In genomic region chr2:31069114-31069445, GRCm38 (mm10) we compare ENCODE assay signal across 8 mouse cellular contexts.
DNase-seq lines count a peak whose midpoint lies in the region; ATAC-seq and TF ChIP-seq lines count a peak whose summit lies in the region.

No protein-coding gene starts in this region.

- no peak overlapping the region for H3K4me3 ChIP-seq in heart, embryonic 16.5 days (ENCODE audit: low read length)
- no peak overlapping the region for H3K4me3 ChIP-seq in brown adipose tissue, adult 24 weeks (ENCODE audit: insufficient read depth, low read depth, low read length)
- no peak overlapping the region for H3K4me3 ChIP-seq in forebrain, postnatal 0 days (ENCODE audit: low read depth, low read length)
- no peak overlapping the region for H3K4me3 ChIP-seq in midbrain, embryonic 12.5 days

- no peaks in the 10 kb centered on the region for H3K9me3 ChIP-seq in heart, embryonic 16.5 days (replicated peaks; ENCODE audit: control insufficient read depth, low read length)
- no peaks in the 10 kb centered on the region for H3K9me3 ChIP-seq in forebrain, postnatal 0 days (ENCODE audit: low read length)
- H3K9me3 ChIP-seq in midbrain, embryonic 12.5 days = no peaks in the 10 kb centered on the region

- TF ChIP-seq CTCF in forebrain, postnatal 0 days (IDR thresholded peaks at IDR 0.05; ENCODE audit: low read depth) = no peak

- WGBS in heart, embryonic 16.5 days = 87% methylated on average over 4 of the region's 4 CpGs
- 73% methylated on average over 4 of the region's 4 CpGs for WGBS in forebrain, postnatal 0 days
- WGBS in midbrain, embryonic 12.5 days = 69% methylated on average over 4 of the region's 4 CpGs

- no peak overlapping the region for H3K9ac ChIP-seq in heart, embryonic 16.5 days (ENCODE audit: low read length)
- H3K9ac ChIP-seq in forebrain, postnatal 0 days = no peak overlapping the region
- H3K9ac ChIP-seq in midbrain, embryonic 12.5 days (replicated peaks) = no peak overlapping the region

- ATAC-seq in heart, embryonic 16.5 days (replicated peaks; ENCODE audit: extremely low read depth, insufficient read depth, low FRiP score) = no peak
- ATAC-seq in forebrain, postnatal 0 days = no peak
- ATAC-seq in midbrain, embryonic 12.5 days (ENCODE audit: low FRiP score, low read depth) = no peak
- no peak for ATAC-seq in megakaryocyte progenitor cell, adult 5-6 weeks (replicated peaks; ENCODE audit: poor library complexity)

- no peak for DNase-seq in heart, adult 8-10 months (ENCODE audit: low spot score)
- no peak for DNase-seq in forebrain, postnatal 0 days
- no peak for DNase-seq in testis, postnatal 14 days (ENCODE audit: low spot score)
- DNase-seq in adrenal gland, adult 18-20 months (ENCODE audit: low spot score in 2 of 2) = no peak

- H3K4me1 ChIP-seq in heart, embryonic 16.5 days (ENCODE audit: control insufficient read depth, insufficient read depth, low read length) = 0 out of 2 replicates have a peak, but pooled peaks cover 5% of the 10 kb centered on the region
- peaks cover 12% of the 10 kb centered on the region for H3K4me1 ChIP-seq in brown adipose tissue, adult 24 weeks (ENCODE audit: control insufficient read depth, insufficient read depth, insufficient read length, low read length)
- no peaks in the 10 kb centered on the region; the same call in 1 of the 2 replicates for H3K4me1 ChIP-seq in forebrain, postnatal 0 days (ENCODE audit: insufficient read depth)
- H3K4me1 ChIP-seq in midbrain, embryonic 12.5 days = peaks cover 19% of the 10 kb centered on the region

- H3K27me3 ChIP-seq in heart, embryonic 16.5 days (ENCODE audit: control insufficient read depth, insufficient read depth, low read length) = no peaks in the 10 kb centered on the region
- no peaks in the 10 kb centered on the region for H3K27me3 ChIP-seq in forebrain, postnatal 0 days (ENCODE audit: insufficient read depth, low read length)
- no peaks in the 10 kb centered on the region for H3K27me3 ChIP-seq in midbrain, embryonic 12.5 days

- H3K36me3 ChIP-seq in heart, embryonic 16.5 days (ENCODE audit: control insufficient read depth, insufficient read depth) = peaks cover 17% of the 10 kb centered on the region
- H3K36me3 ChIP-seq in forebrain, postnatal 0 days (ENCODE audit: insufficient read depth) = 0 out of 2 replicates have a peak, but pooled peaks cover 3% of the 10 kb centered on the region
- H3K36me3 ChIP-seq in midbrain, embryonic 12.5 days = 0 out of 2 replicates have a peak, but pooled peaks cover 4% of the 10 kb centered on the region

- H3K27ac ChIP-seq in heart, embryonic 16.5 days (ENCODE audit: low read length) = peak overlapping the region; percentile 66
- H3K27ac ChIP-seq in brown adipose tissue, adult 24 weeks (replicated peaks; ENCODE audit: low read depth, low read length) = peak overlapping the region; percentile 31
- H3K27ac ChIP-seq in forebrain, postnatal 0 days (ENCODE audit: low read depth, low read length) = peak overlapping the region; percentile 51
- peak overlapping the region; percentile 79 for H3K27ac ChIP-seq in midbrain, embryonic 12.5 days (replicated peaks)

- no peak overlapping the region for H3K4me2 ChIP-seq in heart, embryonic 16.5 days (ENCODE audit: low read depth, low read length)
- no peak overlapping the region for H3K4me2 ChIP-seq in forebrain, postnatal 0 days (ENCODE audit: low read depth)
- no peak overlapping the region for H3K4me2 ChIP-seq in midbrain, embryonic 12.5 days (replicated peaks)
